In the genomic region with DNA sequence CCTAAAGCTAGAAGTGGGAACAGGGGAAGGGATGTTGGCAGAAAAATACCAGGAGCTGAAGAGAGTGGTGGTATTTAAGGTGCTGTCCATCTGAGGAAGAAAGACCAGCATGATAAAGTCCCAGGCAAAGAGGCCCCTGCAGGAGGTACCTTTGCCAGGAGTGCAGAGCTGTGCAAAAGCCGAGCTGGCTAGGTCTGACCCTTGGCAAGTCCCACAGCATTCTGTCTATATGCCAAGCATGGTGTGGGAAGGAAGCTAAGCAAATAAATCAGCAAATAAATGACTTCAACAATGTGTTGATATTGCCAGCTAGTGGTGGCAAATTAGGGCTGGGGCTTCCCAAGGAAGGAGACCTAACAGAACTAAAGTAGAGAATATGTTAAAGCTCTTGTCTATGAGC, we compare ENCODE assay signal across 17 mouse cellular contexts.
DNase-seq lines count a peak whose midpoint lies in the region; ATAC-seq and TF ChIP-seq lines count a peak whose summit lies in the region.
"Had no signal": no experiment of that assay in that cellular context is flagged by ENCODE, and none has a peak within 500 bp of the region (broad histone marks: within the 10 kb centered on the region; RNA-seq: fewer than 3 reads in every experiment).

No protein-coding gene starts in this region.

- H3K4me3 ChIP-seq in hindbrain, postnatal 0 days (ENCODE audit: low read length), result no peak overlapping the region
- no peak overlapping the region for H3K4me3 ChIP-seq in hindbrain, embryonic 10.5 days
- H3K4me3 ChIP-seq: heart, embryonic 13.5 days; liver, embryonic 13.5 days had no signal

- TF ChIP-seq CTCF in hindbrain, postnatal 0 days (IDR thresholded peaks at IDR 0.05; ENCODE audit: low read depth), result no peak

- no peaks in the 10 kb centered on the region for H3K4me1 ChIP-seq in hindbrain, postnatal 0 days (ENCODE audit: insufficient read depth, low read length)
- 0 out of 2 replicates have a peak, but pooled peaks cover 2% of the 10 kb centered on the region for H3K4me1 ChIP-seq in hindbrain, embryonic 10.5 days (replicated peaks)
- H3K4me1 ChIP-seq: liver, embryonic 13.5 days had no signal

- ATAC-seq in hindbrain, postnatal 0 days, result no peak
- ATAC-seq: Patski had no signal

- no peak overlapping the region for H3K27ac ChIP-seq in hindbrain, postnatal 0 days
- no peak overlapping the region for H3K27ac ChIP-seq in hindbrain, embryonic 10.5 days
- H3K27ac ChIP-seq: heart, embryonic 13.5 days; liver, embryonic 13.5 days had no signal

- no peak overlapping the region for H3K4me2 ChIP-seq in hindbrain, postnatal 0 days (ENCODE audit: low read depth, low read length)
- H3K4me2 ChIP-seq: heart, embryonic 13.5 days; liver, embryonic 13.5 days; lung, embryonic 14.5 days had no signal

- H3K27me3 ChIP-seq in hindbrain, postnatal 0 days (ENCODE audit: insufficient read depth, low read length), result no peaks in the 10 kb centered on the region
- no peaks in the 10 kb centered on the region for H3K27me3 ChIP-seq in hindbrain, embryonic 10.5 days (ENCODE audit: insufficient read depth, poor library complexity, severe bottlenecking)
- H3K27me3 ChIP-seq: heart, embryonic 13.5 days; liver, embryonic 13.5 days had no signal

- 28% methylated on average over 1 of the region's 1 CpGs for WGBS in hindbrain, postnatal 0 days
- WGBS in hindbrain, embryonic 10.5 days, result 61% methylated on average over 1 of the region's 1 CpGs

- peak; percentile 9 for DNase-seq in adrenal gland, postnatal 10 days
- no peak for DNase-seq in adrenal gland, postnatal 36 days
- DNase-seq in hindbrain, postnatal 0 days (ENCODE audit: low spot score), result peak; percentile 25
- DNase-seq in hindbrain, embryonic 10.5 days (ENCODE audit: low spot score), result no peak
- peak; percentile 80 to 88 for DNase-seq in cerebellum, adult 18-20 months
- peak; percentile 82 to 85 for DNase-seq in cerebellum, postnatal 25 days
- DNase-seq in urinary bladder, postnatal 25 days (ENCODE audit: low spot score), result no peak
- DNase-seq in frontal cortex, adult 2 months (ENCODE audit: extremely low spot score in 1 of 2, low spot score in 1 of 2), result no peak
- DNase-seq: embryo, embryonic 11 days; heart, postnatal 36 days; kidney, adult 8-10 months; kidney, postnatal 14 days; liver, embryonic 13.5 days; lung, embryonic 14.5 days; lung, postnatal 4 days had no signal

- no peaks in the 10 kb centered on the region for H3K36me3 ChIP-seq in hindbrain, postnatal 0 days (ENCODE audit: insufficient read depth, low read length)
- no peaks in the 10 kb centered on the region for H3K36me3 ChIP-seq in hindbrain, embryonic 10.5 days
- H3K36me3 ChIP-seq: heart, embryonic 13.5 days; liver, embryonic 13.5 days had no signal

- no peaks in the 10 kb centered on the region for H3K9me3 ChIP-seq in hindbrain, postnatal 0 days (ENCODE audit: low read length)
- no peaks in the 10 kb centered on the region for H3K9me3 ChIP-seq in hindbrain, embryonic 10.5 days
- H3K9me3 ChIP-seq: heart, embryonic 13.5 days; liver, embryonic 13.5 days had no signal

- no peak overlapping the region for H3K9ac ChIP-seq in hindbrain, postnatal 0 days (replicated peaks; ENCODE audit: low read length)
- H3K9ac ChIP-seq: heart, embryonic 13.5 days; liver, embryonic 13.5 days; lung, embryonic 14.5 days had no signal

Comparison
In these comparisons a context has a peak if more than half of its experiments do, and no peak if none do; other contexts are left out.
1. DNase-seq: peak in adrenal gland, postnatal 10 days (single experiment), hindbrain, postnatal 0 days (single experiment), cerebellum, adult 18-20 months (2 of 2) and cerebellum, postnatal 25 days (2 of 2); none in adrenal gland, postnatal 36 days (0 of 2), hindbrain, embryonic 10.5 days (single experiment), urinary bladder, postnatal 25 days (single experiment) and frontal cortex, adult 2 months (0 of 2).